Mouse (Mus musculus): ENCODE data around the gene Map3k10. TPM values are rescaled to one million over a fixed set of nuclear protein-coding genes. Genes with fewer than 3 reads are reported as not detected.

The Map3k10 gene
- total and polyA plus RNA-seq, 2 experiments from 2014 or later = 22.9 to 141 TPM

- ATAC-seq (no peak), DNase-seq (ENCODE audit: low spot score) (peak; percentile 46)
- WGBS = 65% methylated on average over 5 of the region's 5 CpGs
- H3K9ac ChIP-seq (replicated peaks; ENCODE audit: low read length) = no peak overlapping the region
- peaks cover 12% of the 10 kb centered on the region; the same call in 1 of the 2 replicates for H3K36me3 ChIP-seq (ENCODE audit: insufficient read depth, low read length)
- no peak overlapping the region for H3K4me2 ChIP-seq (ENCODE audit: low read depth, low read length)
- no peak for TF ChIP-seq CTCF (IDR thresholded peaks at IDR 0.05; ENCODE audit: low read depth)
- H3K4me1 ChIP-seq (ENCODE audit: insufficient read depth, low read length) = peaks cover 33% of the 10 kb centered on the region
- H3K27ac ChIP-seq = peak overlapping the region; percentile 67; the same call in 1 of the 2 replicates
- no peaks in the 10 kb centered on the region for H3K9me3 ChIP-seq (ENCODE audit: low read length)
- no peaks in the 10 kb centered on the region for H3K27me3 ChIP-seq (ENCODE audit: insufficient read depth, low read length)
- no peak overlapping the region for H3K4me3 ChIP-seq (ENCODE audit: low read length)
Measured at GRCm38 (mm10) chr7:27610871-27611270, 63.5 kb downstream of the Map3k10 start.

- no peak for DNase-seq (ENCODE audit: low spot score)
- Histone ChIP-seq H3K9ac (replicated peaks; ENCODE audit: low read length) (no peak overlapping the region), H3K9me3 (ENCODE audit: low read length) (no peaks in the 10 kb centered on the region), H3K27ac (peak overlapping the region; percentile 67; the same call in 1 of the 2 replicates), H3K4me3 (ENCODE audit: low read length) (no peak overlapping the region), H3K4me2 (ENCODE audit: low read depth, low read length) (no peak overlapping the region), H3K4me1 (ENCODE audit: insufficient read depth, low read length) (peaks cover 36% of the 10 kb centered on the region), H3K36me3 (ENCODE audit: insufficient read depth, low read length) (peaks cover 12% of the 10 kb centered on the region; the same call in 1 of the 2 replicates), H3K27me3 (ENCODE audit: insufficient read depth, low read length) (no peaks in the 10 kb centered on the region)
- TF ChIP-seq CTCF (IDR thresholded peaks at IDR 0.05; ENCODE audit: low read depth) = no peak
- no peak for ATAC-seq
- WGBS = 83% methylated on average over 3 of the region's 3 CpGs
Measured at GRCm38 (mm10) chr7:27610370-27610769, 64.0 kb downstream of the Map3k10 start.

- H3K4me3 ChIP-seq (ENCODE audit: low read length) = no peak overlapping the region
- H3K9me3 ChIP-seq (ENCODE audit: low read length) = no peaks in the 10 kb centered on the region
- no peak for DNase-seq (ENCODE audit: low spot score)
- WGBS = 81% methylated on average over 2 of the region's 2 CpGs
- no peak for TF ChIP-seq CTCF (IDR thresholded peaks at IDR 0.05; ENCODE audit: low read depth)
- no peak overlapping the region for H3K4me2 ChIP-seq (ENCODE audit: low read depth, low read length)
- no peaks in the 10 kb centered on the region for H3K27me3 ChIP-seq (ENCODE audit: insufficient read depth, low read length)
- H3K4me1 ChIP-seq (ENCODE audit: insufficient read depth, low read length) = peaks cover 41% of the 10 kb centered on the region
- no peak overlapping the region for H3K27ac ChIP-seq
- peaks cover 12% of the 10 kb centered on the region; the same call in 1 of the 2 replicates for H3K36me3 ChIP-seq (ENCODE audit: insufficient read depth, low read length)
- ATAC-seq = no peak
- no peak overlapping the region for H3K9ac ChIP-seq (replicated peaks; ENCODE audit: low read length)
Measured at GRCm38 (mm10) chr7:27609688-27610087, 64.7 kb downstream of the Map3k10 start.

- Histone ChIP-seq H3K36me3 (ENCODE audit: insufficient read depth, low read length) (peaks cover 12% of the 10 kb centered on the region; the same call in 1 of the 2 replicates), H3K9me3 (ENCODE audit: low read length) (no peaks in the 10 kb centered on the region), H3K27me3 (ENCODE audit: insufficient read depth, low read length) (no peaks in the 10 kb centered on the region), H3K4me1 (ENCODE audit: insufficient read depth, low read length) (peaks cover 45% of the 10 kb centered on the region), H3K27ac (no peak overlapping the region), H3K9ac (replicated peaks; ENCODE audit: low read length) (no peak overlapping the region), H3K4me3 (ENCODE audit: low read length) (no peak overlapping the region), H3K4me2 (ENCODE audit: low read depth, low read length) (no peak overlapping the region)
- no peak for TF ChIP-seq CTCF (IDR thresholded peaks at IDR 0.05; ENCODE audit: low read depth)
- ATAC-seq = no peak
- WGBS = over 99% methylated on average over 4 of the region's 4 CpGs
- DNase-seq (ENCODE audit: low spot score) = no peak
Measured at GRCm38 (mm10) chr7:27609285-27609684, 65.1 kb downstream of the Map3k10 start.

- Histone ChIP-seq H3K4me3 (ENCODE audit: low read length) (no peak overlapping the region), H3K4me2 (ENCODE audit: low read depth, low read length) (no peak overlapping the region), H3K9ac (replicated peaks; ENCODE audit: low read length) (no peak overlapping the region), H3K9me3 (ENCODE audit: low read length) (no peaks in the 10 kb centered on the region), H3K27me3 (ENCODE audit: insufficient read depth, low read length) (no peaks in the 10 kb centered on the region), H3K36me3 (ENCODE audit: insufficient read depth, low read length) (peaks cover 12% of the 10 kb centered on the region; the same call in 1 of the 2 replicates), H3K27ac (peak overlapping the region; percentile 78), H3K4me1 (ENCODE audit: insufficient read depth, low read length) (peaks cover 49% of the 10 kb centered on the region)
- DNase-seq (ENCODE audit: low spot score) (no peak), ATAC-seq (no peak)
- no peak for TF ChIP-seq CTCF (IDR thresholded peaks at IDR 0.05; ENCODE audit: low read depth)
- 93% methylated on average over 3 of the region's 3 CpGs for WGBS
Measured at GRCm38 (mm10) chr7:27608130-27608529, 66.3 kb downstream of the Map3k10 start.

- H3K4me2 ChIP-seq (ENCODE audit: low read depth, low read length) = no peak overlapping the region
- H3K36me3 ChIP-seq (ENCODE audit: insufficient read depth, low read length) = peaks cover 12% of the 10 kb centered on the region; the same call in 1 of the 2 replicates
- peak overlapping the region; percentile 78 for H3K27ac ChIP-seq
- no peaks in the 10 kb centered on the region for H3K9me3 ChIP-seq (ENCODE audit: low read length)
- no peaks in the 10 kb centered on the region for H3K27me3 ChIP-seq (ENCODE audit: insufficient read depth, low read length)
- H3K9ac ChIP-seq (replicated peaks; ENCODE audit: low read length) = no peak overlapping the region
- no peak for TF ChIP-seq CTCF (IDR thresholded peaks at IDR 0.05; ENCODE audit: low read depth)
- peak; percentile 81 for ATAC-seq
- WGBS = 31% methylated on average over 5 of the region's 5 CpGs
- H3K4me1 ChIP-seq (ENCODE audit: insufficient read depth, low read length) = peaks cover 48% of the 10 kb centered on the region
- H3K4me3 ChIP-seq (ENCODE audit: low read length) = no peak overlapping the region
- peak; percentile 84 for DNase-seq (ENCODE audit: low spot score)
Measured at GRCm38 (mm10) chr7:27607580-27607979, 66.8 kb downstream of the Map3k10 start.

GRCm38 (mm10) chr7:27606481-27607254, 67.7 kb downstream of the Map3k10 start:
- no peak for TF ChIP-seq CTCF (IDR thresholded peaks at IDR 0.05; ENCODE audit: low read depth)
- no peak overlapping the region for H3K9ac ChIP-seq (replicated peaks; ENCODE audit: low read length)

More at GRCm38 (mm10) chr7:27606481-27607254, 67.7 kb downstream of the Map3k10 start:
- H3K9me3 ChIP-seq (ENCODE audit: low read length) = no peaks in the 10 kb centered on the region
- peaks cover 53% of the 10 kb centered on the region for H3K4me1 ChIP-seq (ENCODE audit: insufficient read depth, low read length)
- ATAC-seq (no peak), DNase-seq (ENCODE audit: low spot score) (no peak)
- H3K36me3 ChIP-seq (ENCODE audit: insufficient read depth, low read length) = peaks cover 12% of the 10 kb centered on the region; the same call in 1 of the 2 replicates
- H3K4me2 ChIP-seq (ENCODE audit: low read depth, low read length) = no peak overlapping the region
- peak overlapping the region; percentile 78 for H3K27ac ChIP-seq
- H3K27me3 ChIP-seq (ENCODE audit: insufficient read depth, low read length) = no peaks in the 10 kb centered on the region
- H3K4me3 ChIP-seq (ENCODE audit: low read length) = no peak overlapping the region
- 62% methylated on average over 10 of the region's 10 CpGs for WGBS

Other genes starting within 250 kb of the Map3k10 start
- 24.1 and 24.8 TPM in 2 replicates for gene Sptbn4, start 226.9 kb downstream of the Map3k10 start, total RNA-seq (2014; rRNA removed)
- gene Sptbn4, start 226.9 kb downstream of the Map3k10 start, polyA plus RNA-seq (2015; fragmentation: Nextera tagmentation; extraction: Ambion mirVana) = 2.8 and 3.4 TPM in 2 replicates
- 19.7 and 23.9 TPM in 2 replicates for gene Blvrb, start 226.6 kb downstream of the Map3k10 start, total RNA-seq (2014; rRNA removed)
- 23.0 and 23.4 TPM in 2 replicates for gene Blvrb, start 226.6 kb downstream of the Map3k10 start, polyA plus RNA-seq (2015; fragmentation: Nextera tagmentation; extraction: Ambion mirVana)
- gene Sertad3, start 200.8 kb downstream of the Map3k10 start, total RNA-seq (2014; rRNA removed) = 5.0 and 6.3 TPM in 2 replicates
- 7.9 and 8.4 TPM in 2 replicates for gene Sertad3, start 200.8 kb downstream of the Map3k10 start, polyA plus RNA-seq (2015; fragmentation: Nextera tagmentation; extraction: Ambion mirVana)
- 7.2 and 9.4 TPM in 2 replicates for gene Sertad1, start 187.7 kb downstream of the Map3k10 start, total RNA-seq (2014; rRNA removed)
- 7.7 and 8.8 TPM in 2 replicates for gene Sertad1, start 187.7 kb downstream of the Map3k10 start, polyA plus RNA-seq (2015; fragmentation: Nextera tagmentation; extraction: Ambion mirVana)
- 1.8 and 2.1 TPM in 2 replicates for gene Prx, start 175.3 kb downstream of the Map3k10 start, total RNA-seq (2014; rRNA removed)
- gene Prx, start 175.3 kb downstream of the Map3k10 start, polyA plus RNA-seq (2015; fragmentation: Nextera tagmentation; extraction: Ambion mirVana) = 2.1 and 2.5 TPM in 2 replicates
- gene Hipk4, start 151.3 kb downstream of the Map3k10 start, total RNA-seq (2014; rRNA removed) = 0.73 and 1.8 TPM in 2 replicates
- 1.6 and 1.9 TPM in 2 replicates for gene Hipk4, start 151.3 kb downstream of the Map3k10 start, polyA plus RNA-seq (2015; fragmentation: Nextera tagmentation; extraction: Ambion mirVana)
- gene Pld3, start 121.4 kb downstream of the Map3k10 start, total RNA-seq (2014; rRNA removed) = 307 and 308 TPM in 2 replicates
- 268 and 287 TPM in 2 replicates for gene Pld3, start 121.4 kb downstream of the Map3k10 start, polyA plus RNA-seq (2015; fragmentation: Nextera tagmentation; extraction: Ambion mirVana)
- gene 2310022A10Rik, start 121.4 kb downstream of the Map3k10 start, total RNA-seq (2014; rRNA removed) = 8.1 and 8.2 TPM in 2 replicates
- gene 2310022A10Rik, start 121.4 kb downstream of the Map3k10 start, polyA plus RNA-seq (2015; fragmentation: Nextera tagmentation; extraction: Ambion mirVana) = 25.7 and 26.1 TPM in 2 replicates
- 60.6 and 83.1 TPM in 2 replicates for gene Akt2, start 83.0 kb downstream of the Map3k10 start, total RNA-seq (2014; rRNA removed)
- gene Akt2, start 83.0 kb downstream of the Map3k10 start, polyA plus RNA-seq (2015; fragmentation: Nextera tagmentation; extraction: Ambion mirVana) = 62.3 and 64.0 TPM in 2 replicates
- 104 and 132 TPM in 2 replicates for gene Ttc9b, start 20.7 kb downstream of the Map3k10 start, total RNA-seq (2014; rRNA removed)
- 124 and 127 TPM in 2 replicates for gene Ttc9b, start 20.7 kb downstream of the Map3k10 start, polyA plus RNA-seq (2015; fragmentation: Nextera tagmentation; extraction: Ambion mirVana)
- 3.5 and 5.6 TPM in 2 replicates for gene Zfp607b, start 14.7 kb upstream of the Map3k10 start, total RNA-seq (2014; rRNA removed)
- gene Zfp607b, start 14.7 kb upstream of the Map3k10 start, polyA plus RNA-seq (2015; fragmentation: Nextera tagmentation; extraction: Ambion mirVana) = 8.5 and 8.9 TPM in 2 replicates
- gene Zfp60, start 56.8 kb upstream of the Map3k10 start, total RNA-seq (2014; rRNA removed) = 24.3 and 25.3 TPM in 2 replicates
- 35.1 and 36.0 TPM in 2 replicates for gene Zfp60, start 56.8 kb upstream of the Map3k10 start, polyA plus RNA-seq (2015; fragmentation: Nextera tagmentation; extraction: Ambion mirVana)
- 4.5 and 4.7 TPM in 2 replicates for gene Zfp626, start 132.6 kb upstream of the Map3k10 start, total RNA-seq (2014; rRNA removed)
- gene Zfp626, start 132.6 kb upstream of the Map3k10 start, polyA plus RNA-seq (2015; fragmentation: Nextera tagmentation; extraction: Ambion mirVana) = 1.1 TPM in 2 replicates
- gene Zfp59, start 164.0 kb upstream of the Map3k10 start, total RNA-seq (2014; rRNA removed) = 3.7 and 6.7 TPM in 2 replicates
- gene Zfp59, start 164.0 kb upstream of the Map3k10 start, polyA plus RNA-seq (2015; fragmentation: Nextera tagmentation; extraction: Ambion mirVana) = 4.1 and 5.1 TPM in 2 replicates
- gene Zfp607a, start 182.9 kb upstream of the Map3k10 start, total RNA-seq (2014; rRNA removed) = 1.5 and 2.1 TPM in 2 replicates
- gene Zfp607a, start 182.9 kb upstream of the Map3k10 start, polyA plus RNA-seq (2015; fragmentation: Nextera tagmentation; extraction: Ambion mirVana) = 0.39 and 0.90 TPM in 2 replicates